Mouse (Mus musculus) cerebellum, postnatal 10 days (tissue): ENCODE results near the gene Klhl8.

ENCODE experiments used
- DNase-seq, 2 experiments: peaks; one replicate each; pipeline ENCODE4 v3.0.0; 2021; ENCODE audit warnings: mixed read lengths in 2 of 2

The Klhl8 gene

DNA sequence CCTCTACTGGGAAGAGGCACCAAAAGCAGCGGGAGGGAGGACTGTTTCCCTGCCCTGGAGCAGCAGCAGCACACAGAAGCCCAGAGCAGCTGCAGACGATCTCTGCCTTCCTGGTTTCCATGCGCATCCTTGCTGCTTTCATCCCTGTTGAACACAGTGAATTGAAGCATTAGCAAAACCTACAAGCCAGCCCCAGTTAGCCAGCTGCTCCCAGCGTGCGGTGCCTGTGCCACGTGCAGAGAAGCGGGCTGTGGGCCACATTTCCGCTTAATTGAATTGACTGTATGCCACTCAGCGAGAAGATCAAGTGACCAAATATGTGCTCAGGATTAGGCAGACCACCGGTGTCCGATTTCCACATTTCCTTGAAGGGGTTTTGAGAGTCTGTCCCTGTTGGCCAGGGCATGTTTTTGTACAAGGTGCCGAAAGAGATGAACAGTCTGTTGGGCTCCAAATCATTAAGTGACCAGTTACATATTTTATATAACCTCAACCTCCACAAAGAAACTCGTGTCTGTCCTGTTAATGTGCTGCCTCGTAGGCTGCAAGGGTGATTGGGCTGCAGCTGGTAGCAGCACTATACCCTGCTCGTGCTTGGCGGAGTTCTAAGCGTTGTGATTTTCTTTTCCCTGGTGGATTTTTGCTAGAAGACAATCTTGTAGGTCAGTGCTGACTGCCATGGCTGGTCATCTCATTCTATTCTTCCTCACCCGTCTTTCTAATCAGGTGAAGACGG lies 65.5 kb downstream of the Klhl8 start:
- peak; percentile 93 to 95 for DNase-seq

DNA sequence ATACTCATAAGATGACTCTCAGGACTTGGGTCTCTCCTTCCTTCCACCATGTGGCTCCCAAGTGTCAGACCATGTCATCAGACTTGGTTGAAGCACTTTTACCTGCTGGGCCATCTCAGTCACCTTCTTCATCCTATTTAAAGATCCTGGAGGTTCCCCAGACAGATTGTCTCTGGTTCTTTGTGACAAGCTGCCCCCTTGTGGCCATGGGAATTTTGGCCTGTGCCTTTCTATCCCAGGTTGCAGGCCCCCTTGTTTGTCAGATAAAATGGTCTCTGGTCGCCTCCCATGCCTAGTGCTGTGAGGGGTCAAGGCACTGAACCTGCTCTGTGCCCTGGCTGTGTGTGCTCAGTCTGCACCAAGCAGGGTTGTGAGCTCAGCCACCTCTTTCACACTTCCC lies 67.1 kb downstream of the Klhl8 start:
- DNase-seq: peak; percentile 77 to 80

DNA sequence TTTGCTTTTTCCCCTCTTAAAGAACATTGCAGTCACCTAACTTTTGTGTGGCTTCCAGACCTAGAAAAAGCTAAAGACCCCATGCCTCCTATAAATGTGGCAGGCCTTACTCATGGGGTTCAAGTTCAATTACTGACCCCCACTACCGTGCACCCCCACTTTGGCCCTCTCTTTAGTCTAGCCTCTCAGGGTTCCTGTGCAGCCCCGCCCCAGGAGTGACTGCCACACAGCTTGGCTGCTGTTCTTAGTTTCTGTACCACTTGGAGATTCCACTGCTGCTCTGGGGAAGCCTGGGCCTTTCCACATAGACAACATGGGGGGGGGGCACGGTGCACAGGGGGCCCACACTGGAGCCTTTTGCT lies 71.8 kb downstream of the Klhl8 start:
- DNase-seq: no peak

DNA sequence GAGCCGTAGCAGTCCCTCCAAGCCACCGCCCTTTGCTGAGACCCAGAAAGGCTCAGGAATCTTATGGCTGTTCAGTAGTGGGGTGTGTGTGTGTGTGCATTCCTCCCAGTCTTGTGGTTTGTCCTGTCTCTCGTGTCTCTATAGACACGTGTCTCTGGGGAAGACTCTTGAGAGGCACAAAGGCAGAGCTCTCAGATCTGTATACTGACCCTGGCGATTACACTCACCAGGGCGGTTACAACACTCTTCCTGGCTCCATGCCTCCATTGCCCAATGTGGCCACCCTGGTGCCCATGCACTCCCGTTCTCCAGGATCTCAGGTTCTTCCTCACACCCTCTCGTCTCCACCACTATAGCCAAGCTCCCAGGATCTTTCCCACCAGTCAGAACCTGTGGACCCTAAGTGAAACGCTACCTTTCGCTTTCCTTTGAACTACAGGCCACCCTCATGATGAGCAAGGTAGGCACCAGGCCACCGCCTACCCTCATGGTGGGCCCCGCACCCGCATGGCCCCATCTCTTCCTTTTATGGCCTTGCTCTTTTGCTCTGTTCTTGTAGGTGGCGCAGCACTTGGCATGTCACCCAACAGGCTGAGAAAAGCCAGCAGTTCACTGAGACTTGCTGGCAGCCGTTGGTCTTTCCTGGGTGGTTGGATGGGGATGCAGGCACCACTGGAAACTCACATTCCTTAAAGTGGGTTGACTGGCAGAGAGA lies 72.4 kb downstream of the Klhl8 start:
- peak in 1 of 2 experiments; percentile 57 for DNase-seq

DNA sequence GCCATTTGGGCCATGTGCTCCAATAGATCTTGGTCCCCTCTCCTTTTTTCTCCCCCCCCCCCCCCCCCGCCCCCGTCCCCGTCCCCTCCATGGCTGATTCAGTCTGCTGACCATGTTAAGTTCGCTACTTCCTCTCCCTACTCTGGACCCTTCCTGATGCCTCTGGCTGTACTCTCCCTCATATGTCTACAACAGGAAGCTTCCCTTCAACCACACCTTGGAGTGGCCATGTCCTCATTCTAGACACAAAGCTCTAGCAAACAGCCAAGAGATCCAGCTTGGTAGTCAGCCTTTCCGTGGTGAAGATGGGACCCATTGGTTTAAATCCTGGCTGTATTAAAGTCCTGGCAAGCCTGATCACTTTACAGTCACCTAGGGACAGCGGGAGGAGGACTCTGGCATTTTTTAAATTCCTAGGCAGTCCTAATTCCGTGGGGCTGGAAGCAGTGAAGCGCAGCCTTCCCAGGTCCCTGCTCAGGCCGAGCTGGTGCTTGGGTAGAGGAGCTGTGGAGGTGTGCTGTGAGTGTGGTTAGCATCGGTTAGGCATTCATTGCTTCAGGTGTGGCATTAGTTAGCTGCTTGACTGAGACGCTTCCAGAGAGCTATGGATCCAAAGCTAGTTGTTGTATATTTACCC lies 74.8 kb downstream of the Klhl8 start:
- DNase-seq: no peak

DNA sequence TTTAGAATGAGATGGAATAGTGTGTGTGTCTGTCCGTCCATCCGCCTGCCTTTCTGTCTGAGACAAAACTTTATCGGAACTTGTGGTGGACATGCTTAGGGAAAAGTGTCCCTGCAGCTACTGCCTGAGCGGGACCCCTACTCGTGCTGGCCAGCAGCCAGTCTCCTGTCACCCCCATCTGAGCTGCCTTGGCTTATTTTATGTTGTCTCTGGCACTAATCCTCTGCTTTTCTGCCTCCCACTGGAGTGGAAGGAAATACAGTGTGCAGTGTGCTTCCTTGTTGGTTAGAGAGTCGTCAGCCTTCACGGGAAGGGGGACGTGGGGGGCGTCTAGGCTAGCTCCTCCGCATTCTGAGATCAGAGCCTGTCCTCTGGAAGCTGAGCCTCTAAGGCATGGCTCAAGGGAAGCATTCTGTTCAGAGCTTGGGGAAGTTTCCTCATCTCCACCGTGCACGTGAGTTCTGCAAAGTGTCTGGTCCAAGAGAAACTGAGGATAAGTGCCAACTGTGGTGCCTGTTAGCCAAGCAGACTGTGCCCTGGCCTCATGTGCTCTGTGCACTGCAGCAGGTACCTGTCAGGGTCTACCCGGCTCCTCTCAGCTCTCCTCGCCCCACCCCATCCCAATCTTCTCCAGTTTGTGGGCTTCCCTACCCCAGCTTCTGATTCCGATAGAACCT lies 75.5 kb downstream of the Klhl8 start:
- peak; percentile 56 to 72 for DNase-seq

DNA sequence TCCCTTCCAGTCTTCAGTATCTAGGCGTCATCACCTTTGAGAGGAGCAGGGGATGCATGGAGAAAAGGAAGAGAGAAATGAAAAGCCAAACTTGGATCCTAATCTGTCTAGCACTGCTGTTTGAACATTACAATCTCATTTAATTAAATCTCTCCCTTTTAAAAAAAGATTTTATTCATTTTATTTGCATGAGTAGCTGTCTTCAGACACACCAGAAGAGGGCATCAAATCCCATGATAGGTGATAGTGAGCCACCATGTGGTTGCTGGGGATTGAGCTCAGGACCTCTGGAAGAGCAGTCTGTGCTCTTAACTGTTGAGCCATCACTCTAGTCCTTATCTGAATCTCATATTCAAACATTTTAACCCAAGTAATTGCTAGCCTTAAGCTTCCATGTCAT lies 80.2 kb downstream of the Klhl8 start:
- no peak for DNase-seq

DNA sequence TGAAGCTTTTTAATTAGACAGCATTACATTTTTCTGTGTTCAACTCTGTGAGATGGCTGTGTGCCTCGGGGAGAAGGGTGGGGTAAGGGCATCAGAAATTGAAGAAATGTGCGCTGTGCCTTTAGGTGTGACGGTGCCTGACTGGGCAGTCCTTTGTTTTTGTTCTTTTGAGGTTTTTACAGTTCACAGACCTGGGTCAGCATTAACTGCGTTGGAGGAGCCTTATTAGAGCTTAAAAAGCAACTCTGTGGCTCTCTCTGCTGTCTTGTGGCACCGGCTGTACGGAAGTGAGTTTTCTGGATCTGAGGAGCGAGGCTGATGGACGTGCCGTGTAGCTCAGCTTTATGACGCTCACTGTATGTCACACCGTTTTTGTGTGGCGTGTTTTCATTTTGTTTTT lies 81.9 kb downstream of the Klhl8 start:
- DNase-seq: no peak

DNA sequence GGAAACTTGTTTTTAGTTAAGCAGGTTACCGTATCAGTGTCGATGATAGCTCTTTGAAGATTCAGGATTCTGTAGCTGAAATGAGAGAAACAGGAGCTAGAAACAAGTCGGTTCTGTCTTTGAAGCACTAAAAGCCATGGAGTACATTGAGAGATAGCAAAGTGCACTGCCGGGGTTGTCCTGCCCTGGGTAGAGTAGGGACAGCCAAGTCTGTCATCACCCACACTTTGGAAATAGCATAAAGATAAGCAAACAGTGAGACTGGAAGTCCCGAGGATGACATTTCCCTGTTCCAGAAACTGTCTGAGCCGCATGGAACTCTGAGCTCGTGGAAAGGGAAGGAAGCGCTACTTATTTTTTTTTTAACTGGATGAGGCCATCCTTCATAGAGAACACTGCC lies 82.3 kb downstream of the Klhl8 start:
- no peak for DNase-seq

DNA sequence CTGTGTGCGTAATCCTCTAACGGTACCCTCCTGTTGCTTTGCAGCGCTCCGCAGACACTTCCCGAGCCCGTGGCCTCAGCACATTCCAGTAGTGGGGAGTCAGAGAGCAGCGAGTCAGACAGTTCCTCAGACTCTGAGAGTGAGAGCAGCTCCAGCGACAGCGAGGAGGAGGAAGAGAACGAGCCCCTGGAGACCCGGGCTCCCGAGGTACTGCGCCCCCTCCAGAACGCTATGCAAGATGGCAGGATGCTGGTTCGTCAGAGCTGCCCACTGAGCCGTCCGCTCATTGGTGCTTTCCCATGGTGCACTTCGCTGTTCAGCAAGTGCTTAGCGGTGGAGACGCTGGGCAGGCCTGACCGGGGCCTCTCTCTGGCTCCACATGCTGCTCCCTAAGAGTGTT lies 82.8 kb downstream of the Klhl8 start:
- DNase-seq: no peak

DNA sequence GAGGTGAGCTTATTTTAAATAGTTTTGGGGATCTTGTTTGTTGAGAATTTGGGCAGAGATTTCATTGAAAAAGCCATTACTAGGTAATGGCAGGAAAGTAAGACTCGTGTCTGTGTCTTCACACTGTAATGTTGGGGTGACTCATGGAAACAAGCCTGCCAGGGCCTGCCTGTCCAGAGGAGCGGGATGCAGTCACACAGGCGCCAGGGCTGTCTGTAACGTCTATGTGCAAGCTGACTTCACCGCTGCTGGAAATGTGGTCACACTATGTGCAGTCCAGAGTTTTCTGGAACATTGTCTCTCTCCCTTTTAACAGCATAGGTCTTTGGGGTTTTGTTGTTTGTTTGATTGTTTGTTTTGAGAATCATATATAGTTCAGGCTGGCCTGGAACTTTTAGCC lies 88.1 kb downstream of the Klhl8 start:
- no peak for DNase-seq

DNA sequence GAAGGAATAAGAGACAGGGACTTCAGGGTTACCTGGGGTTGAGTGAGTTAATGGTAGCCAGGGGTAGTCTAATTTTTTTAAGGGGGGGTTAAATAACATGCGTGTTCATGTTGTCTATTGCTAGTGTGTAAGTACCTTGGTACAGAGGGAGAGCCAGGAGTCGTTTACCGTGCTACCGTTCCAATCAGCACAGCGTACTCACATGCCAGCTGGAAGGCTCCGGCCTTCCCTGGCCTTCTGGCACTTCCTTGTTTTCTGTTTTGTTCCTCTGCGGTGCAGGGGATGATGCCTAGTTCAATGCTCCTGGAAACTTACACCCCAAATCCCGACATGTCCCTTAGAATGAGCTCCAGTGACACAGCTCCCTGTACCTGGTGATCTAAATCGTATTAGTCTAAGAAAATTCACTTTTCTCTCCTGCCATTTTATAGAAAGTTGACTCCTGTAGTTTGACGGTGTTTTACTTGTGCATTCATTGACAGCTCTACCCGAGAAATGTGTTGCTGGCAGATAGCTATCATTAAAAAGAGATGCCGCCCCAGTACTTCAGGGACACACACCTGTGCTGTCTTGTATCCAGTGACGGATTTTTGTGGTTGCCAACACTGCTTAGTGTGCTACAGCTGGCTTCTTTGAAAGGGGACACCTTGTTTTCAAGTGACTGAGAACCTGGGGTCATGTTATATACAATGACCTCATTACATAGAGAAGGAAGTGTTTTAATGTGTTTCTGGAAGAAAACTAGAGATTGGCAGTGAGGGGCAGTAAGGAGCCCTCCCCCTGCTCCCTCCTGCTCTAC lies 89.4 kb downstream of the Klhl8 start:
- peak; percentile 45 to 48 for DNase-seq

DNA sequence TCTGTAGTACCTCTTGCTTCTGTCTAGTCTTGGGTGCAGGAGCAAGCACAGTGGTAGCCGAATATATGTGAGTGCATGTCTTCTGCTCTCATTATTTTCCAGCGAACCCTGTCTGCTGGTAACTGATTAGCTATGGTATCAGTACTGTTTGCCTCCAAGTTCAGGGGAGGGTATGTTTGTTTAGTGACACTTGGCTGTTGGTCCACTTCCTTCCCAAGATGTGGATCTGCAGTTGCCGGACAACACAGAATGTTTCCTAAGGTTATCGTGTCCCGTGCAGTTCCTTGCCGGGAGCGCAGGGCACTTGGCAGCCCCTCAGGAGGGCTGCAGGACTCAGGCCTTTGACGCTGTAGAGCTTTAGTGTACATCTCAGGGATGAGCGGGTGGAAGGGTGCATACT lies 90.0 kb downstream of the Klhl8 start:
- no peak for DNase-seq

DNA sequence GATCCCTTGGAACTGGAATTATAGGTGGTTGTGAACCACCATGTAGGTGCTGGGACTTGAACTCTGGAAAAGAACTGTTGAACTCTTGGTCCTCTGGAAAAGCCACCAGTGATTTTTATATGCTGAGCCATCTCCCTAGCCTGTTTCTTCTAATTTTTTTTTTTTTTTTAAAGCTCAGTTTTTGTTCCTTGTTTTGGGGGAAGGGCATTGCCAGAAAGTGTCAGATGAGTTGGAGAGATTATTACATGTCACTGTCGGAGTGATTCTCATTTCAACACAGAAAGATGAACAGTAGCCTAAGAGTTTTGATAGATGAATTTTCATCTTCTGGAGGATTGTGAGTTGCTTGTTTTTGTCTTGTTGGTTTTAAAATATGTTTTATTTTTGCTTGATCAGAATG lies 91.4 kb downstream of the Klhl8 start:
- no peak for DNase-seq

DNA sequence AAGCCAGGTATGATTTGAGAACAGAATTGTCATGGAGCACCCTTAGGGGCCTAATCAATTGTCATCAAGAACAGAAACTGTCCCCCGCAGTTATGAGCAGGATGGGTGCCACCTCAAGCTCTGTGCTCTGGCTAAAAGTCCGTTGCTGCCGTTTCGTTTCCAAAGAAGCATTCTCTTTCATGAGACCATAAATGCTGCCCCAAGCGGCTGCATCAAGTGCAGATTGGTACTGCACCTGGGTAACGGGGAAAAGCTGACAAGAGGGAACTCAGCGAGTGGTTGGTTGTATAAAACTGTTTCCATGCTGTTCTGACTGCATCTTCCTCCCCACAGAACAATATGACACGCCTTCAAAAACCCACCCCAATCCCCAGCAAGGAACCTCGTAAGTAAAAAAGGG lies 92.5 kb downstream of the Klhl8 start:
- no peak for DNase-seq

DNA sequence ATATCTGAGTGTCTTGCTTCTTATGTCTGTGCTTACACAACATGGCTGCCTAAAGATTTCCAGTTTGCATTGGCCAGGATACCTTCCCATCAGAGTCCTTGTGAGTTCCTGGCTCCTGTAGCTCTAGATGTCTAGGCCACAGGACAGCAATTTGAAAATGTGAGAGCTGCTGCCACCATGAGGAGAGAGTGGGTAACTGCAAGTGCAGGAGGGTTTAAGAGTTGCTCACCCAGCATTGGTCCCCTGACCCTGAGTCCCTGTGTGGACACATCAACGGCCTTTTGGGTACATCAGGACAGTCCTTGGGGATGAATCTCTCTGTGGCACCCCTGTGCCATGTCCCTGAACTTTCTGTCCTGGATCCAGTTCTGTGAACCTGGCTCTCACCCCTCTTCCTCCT lies 93.3 kb downstream of the Klhl8 start:
- peak; percentile 85 to 86 for DNase-seq

DNA sequence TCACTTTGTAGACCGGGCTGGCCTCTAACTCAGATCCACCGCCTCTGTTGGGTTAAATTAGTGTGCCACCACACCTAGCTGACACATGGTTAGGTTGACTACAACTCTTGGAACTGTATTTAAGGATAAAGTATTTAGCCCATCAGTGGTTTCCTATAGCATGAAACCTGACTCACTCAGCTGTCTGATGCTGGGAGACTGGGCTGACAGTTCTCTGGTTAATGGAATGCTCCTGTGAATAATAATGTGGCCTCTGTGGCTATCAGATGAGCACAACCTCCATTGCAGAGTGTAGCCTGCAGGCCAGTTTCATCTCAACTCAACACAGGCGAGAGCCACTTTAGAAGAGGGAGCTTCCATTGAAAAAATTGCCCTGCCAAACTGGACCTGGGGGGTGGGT lies 94.3 kb downstream of the Klhl8 start:
- no peak for DNase-seq

DNA sequence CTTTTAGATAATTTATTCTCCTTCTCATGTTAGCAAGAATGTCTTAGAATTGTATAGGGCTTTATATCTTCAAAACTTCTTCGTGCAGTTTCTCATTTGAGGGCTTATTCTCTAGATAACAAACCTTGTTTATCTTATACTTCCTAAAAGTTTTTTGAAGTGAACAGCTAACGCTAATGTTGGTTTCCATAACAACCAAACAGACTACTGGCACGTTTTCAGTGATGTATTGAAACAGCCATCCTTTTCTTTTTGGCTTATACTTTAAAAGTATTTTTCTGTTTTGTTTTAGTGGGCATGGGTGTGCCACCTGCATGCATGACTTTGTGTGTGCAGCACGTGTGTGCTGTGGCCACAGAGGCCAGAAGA lies 95.8 kb downstream of the Klhl8 start:
- no peak for DNase-seq

DNA sequence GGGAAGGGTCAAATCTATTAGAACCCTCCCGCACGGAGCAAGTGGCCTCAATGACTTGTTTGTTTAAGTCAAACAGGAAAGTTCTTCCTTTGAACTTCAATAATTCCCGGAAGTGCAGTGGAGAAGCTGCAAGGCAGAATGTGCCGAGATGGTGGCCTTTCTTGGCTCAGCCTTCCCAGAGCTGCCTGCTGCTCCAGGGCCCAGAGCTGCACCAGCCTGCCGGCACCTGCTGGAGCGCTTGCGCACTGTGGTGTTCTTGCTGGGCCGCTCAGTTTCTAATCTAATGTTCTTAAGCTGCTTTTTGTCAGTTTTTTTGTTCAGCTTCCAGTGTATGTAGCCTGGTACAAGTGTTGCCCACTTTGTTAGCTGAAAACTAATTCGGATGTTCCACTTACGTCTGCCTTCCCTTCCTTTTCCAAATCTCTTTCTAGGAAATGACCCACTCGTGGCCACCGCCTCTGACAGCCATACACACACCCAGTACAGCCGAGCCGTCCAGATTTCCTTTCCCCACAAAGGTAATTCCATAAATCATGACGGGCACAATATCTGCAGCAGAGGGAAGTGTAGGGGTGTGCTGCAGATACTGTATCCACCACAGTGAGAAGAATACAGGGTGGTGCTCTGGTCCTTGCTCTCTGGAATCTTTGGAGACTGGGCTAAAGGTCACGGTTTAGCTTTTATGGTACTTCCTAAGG lies 96.4 kb downstream of the Klhl8 start:
- no peak for DNase-seq

DNA sequence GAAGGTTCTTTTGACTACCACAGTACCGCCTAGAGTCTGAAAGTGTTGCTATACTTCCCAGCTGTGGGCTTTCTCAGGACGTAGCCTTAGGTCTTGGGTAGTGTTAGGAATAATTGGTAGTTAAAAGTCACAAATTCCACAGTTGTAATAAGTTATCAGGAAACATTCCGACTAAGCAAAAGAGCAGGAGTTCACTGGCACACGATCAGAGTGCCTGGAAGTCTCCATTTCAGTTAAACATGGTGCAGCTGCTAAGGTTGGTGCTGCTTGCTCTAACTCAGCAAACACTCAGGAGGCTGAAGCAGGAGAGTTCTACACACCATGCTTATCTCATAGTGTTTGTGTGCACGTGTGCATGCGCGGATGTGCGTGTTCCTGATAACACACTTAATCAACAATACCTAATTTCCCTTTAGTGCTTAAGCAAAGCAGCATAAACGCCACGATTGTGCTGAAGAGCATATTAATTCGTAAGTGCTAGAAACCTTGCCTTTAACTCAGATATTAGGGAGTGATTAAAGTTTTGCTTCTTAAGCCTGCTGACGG lies 97.0 kb downstream of the Klhl8 start:
- DNase-seq: no peak

DNA sequence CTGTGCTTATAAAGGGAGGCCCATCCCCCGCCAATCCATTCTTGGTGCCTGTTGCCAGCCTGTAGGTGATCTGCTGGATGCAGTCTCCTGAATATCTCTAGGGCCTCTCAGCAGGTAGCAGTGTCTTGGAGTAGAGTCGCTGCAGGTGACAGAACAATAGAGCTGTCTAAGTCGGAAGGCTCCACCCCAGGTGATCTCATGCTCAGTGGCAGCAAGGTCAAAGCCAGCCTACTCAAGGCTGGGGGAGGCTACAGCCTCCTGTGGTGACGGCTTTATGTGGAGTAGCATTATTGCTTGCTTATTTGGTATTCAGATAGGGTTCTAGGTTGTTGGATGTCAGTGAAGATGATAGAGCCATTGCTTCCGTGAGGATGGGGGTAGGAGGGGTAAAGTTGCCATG lies 97.8 kb downstream of the Klhl8 start:
- DNase-seq: no peak
